Mouse (Mus musculus): Measurements from ENCODE around the gene Rab11fip5. TPM values are rescaled to one million over a fixed set of nuclear protein-coding genes. Genes with fewer than 3 reads are reported as not detected.

The Rab11fip5 gene
- polyA plus RNA-seq, 1 experiment from 2014 or later: 12.3 TPM

DNA sequence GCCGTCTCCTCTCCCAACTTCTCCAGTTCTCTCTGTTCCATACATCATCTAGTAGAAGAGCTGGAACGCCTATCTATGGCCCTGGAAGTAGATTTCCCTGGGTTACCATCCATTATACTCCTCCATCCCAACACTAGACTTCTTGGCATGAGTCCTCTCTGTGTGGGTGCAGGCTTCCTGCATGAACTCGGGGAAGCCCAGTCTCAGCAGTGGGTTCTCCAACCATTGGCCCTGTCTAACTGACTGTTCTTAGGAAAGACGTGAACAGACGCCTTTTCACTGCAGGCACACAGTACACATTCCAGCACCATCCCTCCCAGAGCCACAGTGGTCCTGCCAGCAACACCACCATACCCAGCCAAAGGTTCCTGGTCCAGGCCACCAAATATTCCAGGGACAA, 11.8 kb downstream of the Rab11fip5 start:
- ATAC-seq (ENCODE audit: insufficient number of reproducible peaks, insufficient read depth, low FRiP score, low TSS enrichment): no peak
- Histone ChIP-seq H3K27ac (no peak overlapping the region), H3K4me2 (replicated peaks) (no peak overlapping the region), H3K4me1 (peaks cover 7% of the 10 kb centered on the region; the same call in 1 of the 2 replicates), H3K36me3 (no peaks in the 10 kb centered on the region), H3K9ac (no peak overlapping the region), H3K4me3 (no peak overlapping the region), H3K27me3 (no peaks in the 10 kb centered on the region), H3K9me3 (no peaks in the 10 kb centered on the region)
- 79% methylated on average over 5 of the region's 5 CpGs for WGBS

- Histone ChIP-seq H3K4me2 (replicated peaks) (no peak overlapping the region), H3K4me3 (no peak overlapping the region), H3K9me3 (no peaks in the 10 kb centered on the region), H3K27me3 (no peaks in the 10 kb centered on the region), H3K9ac (no peak overlapping the region), H3K27ac (no peak overlapping the region), H3K36me3 (no peaks in the 10 kb centered on the region), H3K4me1 (no peaks in the 10 kb centered on the region)
- no peak for ATAC-seq (ENCODE audit: insufficient number of reproducible peaks, insufficient read depth, low FRiP score, low TSS enrichment)
- 87% methylated on average over 5 of the region's 5 CpGs for WGBS
These were observed 14.1 kb downstream of the Rab11fip5 start for GRCm38 (mm10) chr6:85360311-85360710.

GRCm38 (mm10) chr6:85358877-85359276, 15.6 kb downstream of the Rab11fip5 start:
- Histone ChIP-seq H3K36me3 (no peaks in the 10 kb centered on the region), H3K9me3 (no peaks in the 10 kb centered on the region), H3K4me2 (replicated peaks) (no peak overlapping the region), H3K27me3 (no peaks in the 10 kb centered on the region), H3K27ac (no peak overlapping the region), H3K4me3 (no peak overlapping the region), H3K9ac (no peak overlapping the region), H3K4me1 (no peaks in the 10 kb centered on the region)
- 81% methylated on average over 1 of the region's 1 CpGs for WGBS
- no peak for ATAC-seq (ENCODE audit: insufficient number of reproducible peaks, insufficient read depth, low FRiP score, low TSS enrichment)

DNA sequence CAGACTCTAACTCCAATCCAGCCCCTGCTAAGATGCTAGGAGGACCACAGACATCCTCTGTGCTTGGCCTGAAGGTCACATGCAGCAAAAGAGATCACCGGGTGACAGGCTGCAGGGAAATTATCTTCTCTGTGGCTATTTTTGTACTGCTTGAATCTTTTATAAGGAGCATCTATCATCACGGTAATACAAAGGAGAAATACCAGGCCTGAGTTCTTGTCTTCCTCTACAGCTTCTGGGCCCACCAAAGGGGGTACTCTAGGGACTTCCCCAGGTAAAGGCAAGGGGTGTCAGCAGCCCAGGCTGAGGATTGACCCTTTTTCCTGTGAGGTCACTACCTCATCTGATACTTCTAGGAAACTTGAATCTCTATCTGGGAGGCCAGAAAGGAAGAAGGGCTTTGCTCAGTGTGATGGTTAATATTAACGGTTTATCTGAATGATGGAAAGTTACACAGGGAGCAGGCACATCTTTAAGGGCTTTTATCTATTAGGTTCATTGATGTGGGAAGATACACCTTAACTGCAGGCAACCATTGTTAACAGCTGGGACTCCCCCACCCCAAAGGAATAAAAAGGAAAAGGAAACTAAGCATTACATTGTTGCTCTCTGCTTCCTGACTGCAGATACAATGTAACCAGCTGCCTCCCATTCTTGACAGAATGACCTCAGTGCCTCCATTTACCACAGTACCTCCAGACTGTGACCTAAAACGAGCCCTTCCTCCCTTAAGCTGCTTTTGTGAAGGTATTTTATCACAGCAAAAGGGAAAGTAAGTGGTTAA, 17.6 kb downstream of the Rab11fip5 start:
- ATAC-seq (ENCODE audit: insufficient number of reproducible peaks, insufficient read depth, low FRiP score, low TSS enrichment): no peak
- Histone ChIP-seq H3K4me3 (no peak overlapping the region), H3K4me2 (replicated peaks) (no peak overlapping the region), H3K9ac (no peak overlapping the region), H3K9me3 (no peaks in the 10 kb centered on the region), H3K36me3 (no peaks in the 10 kb centered on the region), H3K4me1 (no peaks in the 10 kb centered on the region), H3K27ac (no peak overlapping the region), H3K27me3 (no peaks in the 10 kb centered on the region)
- WGBS: 65% methylated on average over 4 of the region's 4 CpGs

- H3K9me3 ChIP-seq: no peaks in the 10 kb centered on the region
- 94% methylated on average over 2 of the region's 2 CpGs for WGBS
- H3K4me1 ChIP-seq: no peaks in the 10 kb centered on the region
These were observed 18.7 kb downstream of the Rab11fip5 start for GRCm38 (mm10) chr6:85355753-85356152.

GRCm38 (mm10) chr6:85354709-85355108, 19.7 kb downstream of the Rab11fip5 start:
- H3K4me3 ChIP-seq: no peak overlapping the region
- H3K36me3 ChIP-seq: no peaks in the 10 kb centered on the region
- 72% methylated on average over 6 of the region's 6 CpGs for WGBS
- no peaks in the 10 kb centered on the region for H3K4me1 ChIP-seq
- no peak overlapping the region for H3K4me2 ChIP-seq (replicated peaks)
- no peak overlapping the region for H3K9ac ChIP-seq
- H3K27me3 ChIP-seq: no peaks in the 10 kb centered on the region
- ATAC-seq (ENCODE audit: insufficient number of reproducible peaks, insufficient read depth, low FRiP score, low TSS enrichment): no peak
- H3K27ac ChIP-seq: no peak overlapping the region
- no peaks in the 10 kb centered on the region for H3K9me3 ChIP-seq

More at GRCm38 (mm10) chr6:85355753-85356152, 18.7 kb downstream of the Rab11fip5 start:
- H3K4me3 ChIP-seq: no peak overlapping the region
- no peak overlapping the region for H3K4me2 ChIP-seq (replicated peaks)
- H3K27ac ChIP-seq: no peak overlapping the region
- H3K36me3 ChIP-seq: no peaks in the 10 kb centered on the region
- no peak overlapping the region for H3K9ac ChIP-seq
- ATAC-seq (ENCODE audit: insufficient number of reproducible peaks, insufficient read depth, low FRiP score, low TSS enrichment): no peak
- no peaks in the 10 kb centered on the region for H3K27me3 ChIP-seq

DNA sequence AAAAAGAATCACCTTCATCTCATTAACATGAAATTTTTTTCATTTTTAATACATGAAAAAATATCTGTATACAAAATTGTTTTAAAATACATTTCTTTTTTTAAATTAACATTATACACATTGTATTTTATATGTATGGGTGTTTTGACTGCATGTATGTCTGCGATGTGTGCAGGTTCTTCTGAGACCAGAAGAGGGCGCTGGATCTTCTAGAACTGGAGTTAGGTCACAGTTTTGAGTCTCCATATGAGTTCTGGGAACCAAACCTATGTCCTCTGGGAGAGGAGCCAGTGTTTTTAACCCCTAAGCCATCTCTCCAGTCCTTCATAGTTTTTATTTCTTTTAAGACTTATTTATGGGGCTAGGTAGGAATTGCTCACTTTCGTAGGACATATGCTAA, 20.7 kb downstream of the Rab11fip5 start:
- 65% methylated on average over 3 of the region's 3 CpGs for WGBS
- no peak overlapping the region for H3K4me2 ChIP-seq (replicated peaks)
- no peaks in the 10 kb centered on the region for H3K9me3 ChIP-seq
- H3K9ac ChIP-seq: no peak overlapping the region
- no peak overlapping the region for H3K27ac ChIP-seq
- no peak for ATAC-seq (ENCODE audit: insufficient number of reproducible peaks, insufficient read depth, low FRiP score, low TSS enrichment)
- H3K36me3 ChIP-seq: no peaks in the 10 kb centered on the region
- H3K27me3 ChIP-seq: no peaks in the 10 kb centered on the region
- no peak overlapping the region for H3K4me3 ChIP-seq
- H3K4me1 ChIP-seq: no peaks in the 10 kb centered on the region

DNA sequence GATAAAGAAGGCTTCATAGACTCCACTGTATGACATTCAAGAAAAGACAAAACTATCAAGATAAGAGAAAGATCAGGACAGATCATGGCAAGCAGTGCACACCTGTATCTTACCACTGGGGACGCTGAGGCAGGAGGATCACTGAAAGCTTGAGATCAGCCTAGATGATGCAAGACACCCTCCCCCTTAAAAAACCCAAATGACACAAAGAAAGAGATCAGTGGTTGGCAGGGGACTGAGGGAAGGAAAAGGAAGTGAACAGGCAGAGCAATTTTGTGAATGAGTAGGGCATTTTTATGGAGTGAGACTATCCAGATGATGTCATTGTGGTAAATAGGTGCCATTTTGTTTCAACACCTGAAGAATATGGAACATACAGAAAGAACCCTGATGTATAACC, 24.3 kb downstream of the Rab11fip5 start:
- no peak for ATAC-seq (ENCODE audit: insufficient number of reproducible peaks, insufficient read depth, low FRiP score, low TSS enrichment)
- no peaks in the 10 kb centered on the region for H3K27me3 ChIP-seq
- H3K4me2 ChIP-seq (replicated peaks): no peak overlapping the region
- H3K4me3 ChIP-seq: no peak overlapping the region
- H3K36me3 ChIP-seq: no peaks in the 10 kb centered on the region; the same call in 1 of the 2 replicates
- no peak overlapping the region for H3K9ac ChIP-seq
- 89% methylated on average over 1 of the region's 1 CpGs for WGBS
- no peaks in the 10 kb centered on the region for H3K9me3 ChIP-seq
- 0 out of 2 replicates have a peak, but pooled peaks cover 4% of the 10 kb centered on the region for H3K4me1 ChIP-seq
- no peak overlapping the region for H3K27ac ChIP-seq

GRCm38 (mm10) chr6:85349246-85349645, 25.2 kb downstream of the Rab11fip5 start:
- 65% methylated on average over 7 of the region's 7 CpGs for WGBS
- Histone ChIP-seq H3K4me3 (no peak overlapping the region), H3K4me1 (0 out of 2 replicates have a peak, but pooled peaks cover 4% of the 10 kb centered on the region), H3K27me3 (no peaks in the 10 kb centered on the region), H3K9ac (no peak overlapping the region), H3K9me3 (no peaks in the 10 kb centered on the region), H3K36me3 (no peaks in the 10 kb centered on the region; the same call in 1 of the 2 replicates), H3K27ac (no peak overlapping the region), H3K4me2 (replicated peaks) (no peak overlapping the region)
- ATAC-seq (ENCODE audit: insufficient number of reproducible peaks, insufficient read depth, low FRiP score, low TSS enrichment): no peak

GRCm38 (mm10) chr6:85348133-85348532, 26.3 kb downstream of the Rab11fip5 start:
- 82% methylated on average over 11 of the region's 11 CpGs for WGBS
- no peak for ATAC-seq (ENCODE audit: insufficient number of reproducible peaks, insufficient read depth, low FRiP score, low TSS enrichment)

DNA sequence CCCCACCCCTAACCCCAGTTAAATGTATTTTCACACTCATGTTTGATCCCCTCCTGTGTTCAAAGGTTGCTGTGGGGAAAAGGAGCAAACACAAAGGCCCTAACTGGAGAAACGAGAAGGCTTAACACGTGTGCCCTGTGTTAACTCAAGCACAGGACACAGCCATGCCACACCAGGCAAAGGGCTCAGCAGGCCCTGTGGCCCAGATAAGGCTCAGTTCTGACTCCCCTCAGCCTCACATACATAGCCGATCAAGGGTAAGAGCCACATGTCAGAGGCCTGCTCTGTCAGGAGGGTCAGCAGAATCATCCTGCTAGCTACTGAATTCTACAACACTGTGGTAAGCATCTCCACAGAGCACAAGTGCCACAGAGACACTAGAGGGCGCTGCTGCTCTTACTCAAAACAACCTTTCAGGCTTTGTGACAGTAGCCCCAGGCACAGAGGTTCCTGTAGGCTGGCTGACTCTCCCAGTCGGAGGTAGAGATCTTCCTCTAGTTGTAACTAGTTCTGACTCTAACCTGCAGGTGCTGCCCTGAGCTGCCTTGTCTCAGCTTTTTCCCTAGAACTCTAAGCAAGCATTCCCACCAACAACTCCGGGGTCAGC, 28.3 kb downstream of the Rab11fip5 start:
- no peak for ATAC-seq (ENCODE audit: insufficient number of reproducible peaks, insufficient read depth, low FRiP score, low TSS enrichment)
- Histone ChIP-seq H3K27ac (no peak overlapping the region), H3K9ac (no peak overlapping the region), H3K4me3 (no peak overlapping the region), H3K36me3 (peaks cover under 1% of the 10 kb centered on the region; the same call in 1 of the 2 replicates), H3K4me2 (replicated peaks) (no peak overlapping the region), H3K4me1 (peaks cover 4% of the 10 kb centered on the region; the same call in 1 of the 2 replicates), H3K9me3 (no peaks in the 10 kb centered on the region), H3K27me3 (no peaks in the 10 kb centered on the region)
- WGBS: 45% methylated on average over 6 of the region's 6 CpGs

More at GRCm38 (mm10) chr6:85348133-85348532, 26.3 kb downstream of the Rab11fip5 start:
- no peaks in the 10 kb centered on the region for H3K9me3 ChIP-seq
- no peak overlapping the region for H3K27ac ChIP-seq
- H3K27me3 ChIP-seq: no peaks in the 10 kb centered on the region
- peaks cover 4% of the 10 kb centered on the region; the same call in 1 of the 2 replicates for H3K4me1 ChIP-seq
- H3K4me3 ChIP-seq: no peak overlapping the region
- H3K4me2 ChIP-seq (replicated peaks): no peak overlapping the region
- H3K36me3 ChIP-seq: no peaks in the 10 kb centered on the region; the same call in 1 of the 2 replicates
- H3K9ac ChIP-seq: no peak overlapping the region

DNA sequence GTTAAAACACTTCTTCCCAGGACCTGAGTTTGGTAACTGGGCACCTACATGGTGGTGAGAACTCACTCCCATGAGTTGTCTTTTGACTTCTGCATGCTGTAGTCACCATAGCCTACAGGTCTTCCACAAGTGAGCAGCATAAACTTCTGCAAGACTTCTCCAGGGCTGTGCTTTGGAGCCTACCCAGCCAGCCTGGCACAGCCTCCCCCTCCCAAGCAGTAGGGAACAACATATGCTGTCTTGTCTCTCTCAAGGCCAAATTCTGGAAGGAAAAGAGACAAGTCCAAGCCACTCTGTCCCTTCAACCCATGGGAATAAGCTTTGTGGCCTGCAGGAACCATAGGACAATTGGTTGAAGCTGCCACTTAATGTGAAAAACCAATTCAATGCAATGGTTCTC, 29.5 kb downstream of the Rab11fip5 start:
- H3K4me3 ChIP-seq: no peak overlapping the region

More for the DNA sequence above, 29.5 kb downstream of the Rab11fip5 start:
- Histone ChIP-seq H3K4me2 (replicated peaks) (no peak overlapping the region), H3K9ac (no peak overlapping the region), H3K4me1 (peaks cover 4% of the 10 kb centered on the region; the same call in 1 of the 2 replicates), H3K36me3 (peaks cover 3% of the 10 kb centered on the region; the same call in 1 of the 2 replicates), H3K27me3 (peaks cover 3% of the 10 kb centered on the region; the same call in 1 of the 2 replicates), H3K27ac (no peak overlapping the region), H3K9me3 (no peaks in the 10 kb centered on the region)
- ATAC-seq (ENCODE audit: insufficient number of reproducible peaks, insufficient read depth, low FRiP score, low TSS enrichment): no peak

Measured in embryonic facial prominence, embryonic 12.5 days (tissue).